ENCODE assay signal across 10 mouse cellular contexts in the genomic region with DNA sequence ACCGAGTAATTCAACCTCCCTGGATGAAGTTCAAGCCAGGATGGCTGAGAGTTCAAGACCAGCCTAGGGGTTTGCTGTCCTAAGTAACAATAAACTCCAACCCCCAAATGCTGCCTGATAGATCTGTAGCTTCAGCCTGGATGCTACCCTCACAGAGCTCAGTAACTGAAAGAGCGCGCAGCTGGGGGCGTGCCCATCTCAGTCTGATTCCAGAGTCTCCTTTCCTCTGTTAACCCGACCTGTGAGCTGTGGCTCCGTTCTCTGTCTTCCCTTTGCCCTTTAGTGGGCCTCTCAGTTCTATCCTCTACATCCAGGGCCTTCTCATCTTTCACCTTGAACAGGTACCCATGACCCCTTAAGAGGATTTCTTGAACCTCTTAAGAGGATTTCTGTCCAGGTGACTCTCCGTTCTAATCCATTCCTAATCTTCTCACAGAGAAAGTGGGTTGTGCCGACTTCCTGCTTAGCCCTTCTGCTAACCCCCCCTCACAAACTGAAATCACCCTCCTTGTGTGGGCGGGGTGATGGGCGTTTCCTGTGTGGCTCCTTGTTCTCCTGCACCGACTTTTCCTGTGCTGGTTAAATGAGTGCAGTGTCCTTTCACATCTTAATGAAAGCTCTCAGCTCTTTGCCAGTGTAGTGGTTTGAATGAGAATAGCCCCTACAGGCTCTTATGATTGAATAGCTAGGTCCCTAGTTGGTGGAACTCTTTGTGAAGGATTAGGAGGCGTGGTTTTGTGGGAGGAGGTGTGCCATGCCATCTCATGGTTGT. TPM values are rescaled to one million over a fixed set of nuclear protein-coding genes. Genes with fewer than 3 reads are reported as not detected.
DNase-seq lines count a peak whose midpoint lies in the region; ATAC-seq and TF ChIP-seq lines count a peak whose summit lies in the region.
"Had no signal": no experiment of that assay in that cellular context is flagged by ENCODE, and none has a peak within 500 bp of the region (broad histone marks: within the 10 kb centered on the region; RNA-seq: fewer than 3 reads in every experiment).

No protein-coding gene starts in this region.

- H3K36me3 ChIP-seq in embryonic facial prominence, embryonic 10.5 days (replicated peaks): no peaks in the 10 kb centered on the region
- H3K36me3 ChIP-seq in liver, embryonic 11.5 days (ENCODE audit: control insufficient read depth, insufficient read depth, low read length): no peaks in the 10 kb centered on the region
- no peaks in the 10 kb centered on the region for H3K36me3 ChIP-seq in thymus, adult 2 months (ENCODE audit: control insufficient read depth, insufficient read depth, low read length)
- H3K36me3 ChIP-seq: hindbrain, embryonic 10.5 days had no signal

- no peak for TF ChIP-seq POLR2A in thymus, adult 2 months (IDR thresholded peaks at IDR 0.05; ENCODE audit: control insufficient read depth, extremely low read depth, insufficient read depth, low read length, poor library complexity)

- DNase-seq in ES-CJ7 (ENCODE audit: low read depth, low spot score): peak; percentile 54
- peak; percentile 30 for DNase-seq in embryonic facial prominence, embryonic 10.5 days (ENCODE audit: low spot score)
- no peak for DNase-seq in liver, embryonic 11.5 days (ENCODE audit: low spot score)
- peak; percentile 83 for DNase-seq in thymus, adult 2 months
- no peak for DNase-seq in gastrocnemius, postnatal 4 days (ENCODE audit: low spot score in 2 of 2)
- no peak for DNase-seq in layer of hippocampus, adult 18-20 months (ENCODE audit: low spot score in 2 of 2)
- no peak for DNase-seq in layer of hippocampus, adult 8-10 months (ENCODE audit: low spot score in 2 of 2)
- DNase-seq: cerebellum, postnatal 10 days; kidney, postnatal 25 days had no signal

- H3K4me2 ChIP-seq in liver, embryonic 11.5 days: peak overlapping the region; percentile 39

- H3K9me3 ChIP-seq in embryonic facial prominence, embryonic 10.5 days: no peaks in the 10 kb centered on the region
- H3K9me3 ChIP-seq in liver, embryonic 11.5 days (ENCODE audit: control insufficient read depth, low read length): peaks cover 3% of the 10 kb centered on the region; the same call in 1 of the 2 replicates
- H3K9me3 ChIP-seq: hindbrain, embryonic 10.5 days had no signal

- H3K4me1 ChIP-seq in embryonic facial prominence, embryonic 10.5 days: peaks cover 17% of the 10 kb centered on the region
- H3K4me1 ChIP-seq in liver, embryonic 11.5 days (replicated peaks; ENCODE audit: control insufficient read depth, insufficient read depth, low read length): no peaks in the 10 kb centered on the region; the same call in 1 of the 2 replicates
- peaks cover 6% of the 10 kb centered on the region for H3K4me1 ChIP-seq in thymus, adult 2 months (replicated peaks; ENCODE audit: control insufficient read depth, insufficient read depth, low read length)

- no peak for ATAC-seq in liver, embryonic 11.5 days (replicated peaks; ENCODE audit: low FRiP score)

- H3K4me3 ChIP-seq in embryonic facial prominence, embryonic 10.5 days: no peak overlapping the region
- 0 out of 2 replicates have a peak overlapping the region, but pooled peaks have one; percentile 22 for H3K4me3 ChIP-seq in liver, embryonic 11.5 days (ENCODE audit: low read depth, low read length)
- H3K4me3 ChIP-seq in thymus, adult 2 months (ENCODE audit: control insufficient read depth, insufficient read depth, low read length): no peak overlapping the region
- H3K4me3 ChIP-seq: hindbrain, embryonic 10.5 days had no signal

- H3K27me3 ChIP-seq in embryonic facial prominence, embryonic 10.5 days (replicated peaks; ENCODE audit: low read depth, poor library complexity, severe bottlenecking): peaks cover 21% of the 10 kb centered on the region
- H3K27me3 ChIP-seq in liver, embryonic 11.5 days (replicated peaks; ENCODE audit: control insufficient read depth, insufficient read depth, low read length): no peaks in the 10 kb centered on the region; the same call in 1 of the 2 replicates
- H3K27me3 ChIP-seq in thymus, adult 2 months (ENCODE audit: control insufficient read depth, insufficient read depth, low read length): no peaks in the 10 kb centered on the region

- H3K27ac ChIP-seq in embryonic facial prominence, embryonic 10.5 days (replicated peaks): no peak overlapping the region
- peak overlapping the region; percentile 59; the same call in 1 of the 2 replicates for H3K27ac ChIP-seq in liver, embryonic 11.5 days (ENCODE audit: low read depth, low read length)
- H3K27ac ChIP-seq in thymus, adult 2 months (ENCODE audit: control insufficient read depth, insufficient read depth, low read length): peak overlapping the region; percentile 12; the same call in 1 of the 2 replicates
- H3K27ac ChIP-seq: hindbrain, embryonic 10.5 days had no signal

- H3K9ac ChIP-seq in liver, embryonic 11.5 days (ENCODE audit: low read depth, low read length): no peak overlapping the region

- TF ChIP-seq CTCF in thymus, adult 2 months (IDR thresholded peaks at IDR 0.05; ENCODE audit: borderline replicate concordance, control insufficient read depth, extremely low read depth, insufficient read depth, low read length, poor library complexity): no peak

- 61% methylated on average over 12 of the region's 12 CpGs for WGBS in embryonic facial prominence, embryonic 10.5 days
- 49% methylated on average over 12 of the region's 12 CpGs for WGBS in liver, embryonic 11.5 days
- WGBS in thymus, adult 2 months: 30% methylated on average over 12 of the region's 12 CpGs

RNA-seq across cellular contexts. Expression of a gene that starts 51.6 kb away (rescaled TPM):
- 1.4 TPM in 2 replicates for polyA plus RNA-seq in embryonic facial prominence, embryonic 10.5 days (2016; fragmentation: Nextera tagmentation; extraction: Ambion mirVana)
- 1.7 and 2.1 TPM in 2 replicates for polyA plus RNA-seq in liver, embryonic 11.5 days (2014; fragmentation: Nextera tagmentation; extraction: Ambion mirVana)
- 3.5 and 4.6 TPM in 2 replicates for polyA plus RNA-seq in thymus, adult 2 months (2012; rRNA removed)
- 1 to 10 TPM; 4.8 to 5.0 TPM for total RNA-seq in gastrocnemius, postnatal 4 days (2021)
- 1 to 10 TPM; 3.6 to 4.2 TPM for total RNA-seq in layer of hippocampus, adult 18-20 months (2021)
- 1 to 10 TPM; 3.0 to 4.3 (median 3.6) TPM for total RNA-seq in layer of hippocampus, adult 8-10 months (2022)

Comparison
In these comparisons a context has a peak if more than half of its experiments do, and no peak if none do; other contexts are left out.
1. DNase-seq: peak in ES-CJ7 (single experiment), embryonic facial prominence, embryonic 10.5 days (single experiment) and thymus, adult 2 months (single experiment); none in liver, embryonic 11.5 days (single experiment), gastrocnemius, postnatal 4 days (0 of 2), layer of hippocampus, adult 18-20 months (0 of 2) and layer of hippocampus, adult 8-10 months (0 of 2).